Mouse (Mus musculus): ENCODE data around the gene Mfap1b. TPM values are rescaled to one million over a fixed set of nuclear protein-coding genes. Genes with fewer than 3 reads are reported as not detected.
"Not testable (repeated sequence)": the region's sequence is repeated elsewhere in the genome, so short reads cannot be mapped to it uniquely, and the experiment has no call there.

The Mfap1b gene
- polyA plus RNA-seq, 1 experiment: 2.0 TPM

DNA sequence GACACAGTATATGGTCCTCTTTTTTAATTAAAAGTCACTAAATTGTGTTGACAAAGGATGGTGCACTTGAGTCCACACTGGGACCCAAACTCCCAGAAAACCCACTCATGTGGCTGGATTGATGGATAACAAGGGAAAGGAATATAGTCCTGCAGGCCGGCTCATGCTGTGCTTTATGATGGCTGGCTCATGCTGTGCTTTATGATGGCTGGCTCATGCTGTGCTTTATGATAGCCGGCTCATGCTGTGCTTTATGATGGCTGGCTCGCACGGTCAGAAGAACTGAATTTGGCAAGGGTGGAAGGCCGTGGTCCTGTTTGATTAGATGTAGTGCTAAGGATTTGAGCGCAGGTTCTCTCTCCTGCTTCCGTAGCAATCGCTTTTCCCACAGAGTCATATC is 9.7 kb upstream of the Mfap1b start:
- 91% methylated on average over 8 of the region's 8 CpGs for WGBS
- no peak for DNase-seq (ENCODE audit: low read depth in 1 of 2, low spot score in 2 of 2)
- Histone ChIP-seq H3K4me3 (ENCODE audit: extremely low read depth, insufficient read depth, insufficient read length) (no peak overlapping the region), H3K36me3 (ENCODE audit: control insufficient read depth, insufficient read depth, low read length) (no peaks in the 10 kb centered on the region), H3K4me1 (ENCODE audit: control insufficient read depth, insufficient read depth, insufficient read length) (no peaks in the 10 kb centered on the region), H3K27ac (ENCODE audit: insufficient read depth, low read length) (no peak overlapping the region), H3K27me3 (ENCODE audit: control insufficient read depth, insufficient read depth, low read length) (no peaks in the 10 kb centered on the region)
- TF ChIP-seq POLR2A (IDR thresholded peaks at IDR 0.05; ENCODE audit: low read depth, low read length) (no peak), CTCF (IDR thresholded peaks at IDR 0.05; ENCODE audit: extremely low read depth, insufficient read depth, insufficient read length, insufficient replicate concordance) (no peak)

DNA sequence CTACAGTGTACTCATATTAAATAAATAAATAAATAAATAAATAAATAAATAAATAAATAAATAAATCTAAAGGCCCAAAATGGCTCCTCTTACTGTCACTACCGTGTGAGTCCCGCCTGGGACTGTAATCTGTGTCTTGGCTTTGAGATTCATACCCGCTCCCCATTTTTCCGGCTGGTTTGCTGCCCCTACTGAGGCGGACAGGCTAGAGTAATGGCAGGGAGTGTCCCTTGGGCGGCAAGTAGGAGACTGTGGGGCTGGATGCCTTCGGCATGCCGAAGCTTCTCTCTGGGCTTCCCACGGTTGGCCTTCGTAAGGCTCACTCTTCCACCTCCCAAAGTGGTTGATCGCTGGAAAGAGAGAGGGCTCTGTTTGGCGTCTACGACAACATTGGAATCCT is 7.0 kb upstream of the Mfap1b start:
- H3K36me3 ChIP-seq (ENCODE audit: control insufficient read depth, insufficient read depth, low read length); H3K4me1 ChIP-seq (ENCODE audit: control insufficient read depth, insufficient read depth, insufficient read length); H3K27me3 ChIP-seq (ENCODE audit: control insufficient read depth, insufficient read depth, low read length); H3K4me3 ChIP-seq (ENCODE audit: extremely low read depth, insufficient read depth, insufficient read length); H3K27ac ChIP-seq (ENCODE audit: insufficient read depth, low read length); DNase-seq (ENCODE audit: low read depth in 1 of 2, low spot score in 2 of 2): not testable (repeated sequence)
- 88% methylated on average over 13 of the region's 13 CpGs for WGBS

DNA sequence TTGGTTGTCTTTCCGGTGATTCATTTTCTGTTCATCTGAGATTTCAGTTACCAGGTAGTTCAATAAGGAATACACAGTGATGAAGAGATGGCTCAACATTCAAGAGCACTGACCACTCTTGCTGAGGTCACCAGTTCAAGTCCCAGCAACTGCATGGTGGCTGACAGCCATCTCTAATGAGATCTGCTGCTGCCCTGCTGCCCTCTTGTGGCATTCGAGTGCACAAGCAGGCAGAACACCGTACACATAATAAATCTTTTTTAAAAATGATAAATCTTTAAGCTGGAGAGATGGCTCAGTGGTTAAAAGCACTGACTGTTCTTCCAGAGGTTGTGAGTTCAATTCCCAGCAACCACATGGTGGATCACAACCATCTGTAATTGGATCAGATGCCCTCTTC is 6.6 kb upstream of the Mfap1b start:
- no peak overlapping the region for H3K27ac ChIP-seq (ENCODE audit: insufficient read depth, low read length)
- H3K4me3 ChIP-seq (ENCODE audit: extremely low read depth, insufficient read depth, insufficient read length): no peak overlapping the region
- no peaks in the 10 kb centered on the region for H3K36me3 ChIP-seq (ENCODE audit: control insufficient read depth, insufficient read depth, low read length)
- 44% methylated on average over 3 of the region's 3 CpGs for WGBS
- H3K4me1 ChIP-seq (ENCODE audit: control insufficient read depth, insufficient read depth, insufficient read length): no peaks in the 10 kb centered on the region
- DNase-seq (ENCODE audit: low read depth in 1 of 2, low spot score in 2 of 2): peak in 1 of 2 experiments; percentile 14
- H3K27me3 ChIP-seq (ENCODE audit: control insufficient read depth, insufficient read depth, low read length): no peaks in the 10 kb centered on the region
- TF ChIP-seq CTCF (IDR thresholded peaks at IDR 0.05; ENCODE audit: extremely low read depth, insufficient read depth, insufficient read length, insufficient replicate concordance): peak; percentile 51; the same call in 1 of the 2 replicates
- no peak for TF ChIP-seq POLR2A (IDR thresholded peaks at IDR 0.05; ENCODE audit: low read depth, low read length)

DNA sequence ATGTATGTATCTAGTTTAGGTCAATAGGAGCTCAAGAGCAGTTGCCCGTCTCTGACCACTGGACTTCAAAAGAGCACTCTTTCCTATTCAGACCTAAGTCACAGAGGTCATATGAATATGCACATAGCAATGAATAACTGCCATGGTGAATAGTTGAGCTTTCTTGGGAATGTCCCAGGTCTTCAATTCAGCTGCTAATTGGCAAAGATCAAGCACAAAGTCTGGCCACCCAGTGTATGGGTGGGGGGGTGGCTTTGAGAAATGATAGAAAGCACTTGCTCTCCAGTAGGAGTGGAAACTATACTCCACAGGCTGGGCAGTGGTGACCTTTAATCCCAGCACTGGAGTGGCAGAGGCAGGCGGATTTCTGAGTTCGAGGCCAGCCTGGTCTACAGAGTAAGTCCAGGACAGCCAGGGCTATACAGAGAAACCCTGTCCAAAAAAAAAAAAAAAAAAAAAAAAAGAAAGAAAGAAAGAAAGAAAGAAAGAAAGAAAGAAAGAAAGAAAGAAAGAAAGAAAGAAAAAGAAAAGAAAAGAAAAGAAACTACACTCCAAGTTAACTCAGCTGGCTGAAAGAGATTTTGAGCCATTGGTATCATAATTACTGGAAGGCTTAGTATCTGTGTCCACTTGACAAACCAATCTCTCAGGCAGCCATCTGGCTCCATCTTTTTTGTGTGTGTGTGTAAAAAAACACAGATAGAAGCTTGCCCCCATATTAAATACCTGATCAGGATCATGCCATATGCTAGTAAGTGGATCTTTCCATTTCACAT is 3.8 kb upstream of the Mfap1b start:
- Histone ChIP-seq H3K27me3 (ENCODE audit: control insufficient read depth, insufficient read depth, low read length) (no peaks in the 10 kb centered on the region), H3K36me3 (ENCODE audit: control insufficient read depth, insufficient read depth, low read length) (no peaks in the 10 kb centered on the region), H3K4me3 (ENCODE audit: extremely low read depth, insufficient read depth, insufficient read length) (no peak overlapping the region), H3K4me1 (ENCODE audit: control insufficient read depth, insufficient read depth, insufficient read length) (peaks cover 3% of the 10 kb centered on the region; the same call in 1 of the 2 replicates), H3K27ac (ENCODE audit: insufficient read depth, low read length) (no peak overlapping the region)
- WGBS: 91% methylated on average over 3 of the region's 3 CpGs
- TF ChIP-seq CTCF (IDR thresholded peaks at IDR 0.05; ENCODE audit: extremely low read depth, insufficient read depth, insufficient read length, insufficient replicate concordance) (no peak), POLR2A (IDR thresholded peaks at IDR 0.05; ENCODE audit: low read depth, low read length) (no peak)
- DNase-seq (ENCODE audit: low read depth in 1 of 2, low spot score in 2 of 2): no peak

DNA sequence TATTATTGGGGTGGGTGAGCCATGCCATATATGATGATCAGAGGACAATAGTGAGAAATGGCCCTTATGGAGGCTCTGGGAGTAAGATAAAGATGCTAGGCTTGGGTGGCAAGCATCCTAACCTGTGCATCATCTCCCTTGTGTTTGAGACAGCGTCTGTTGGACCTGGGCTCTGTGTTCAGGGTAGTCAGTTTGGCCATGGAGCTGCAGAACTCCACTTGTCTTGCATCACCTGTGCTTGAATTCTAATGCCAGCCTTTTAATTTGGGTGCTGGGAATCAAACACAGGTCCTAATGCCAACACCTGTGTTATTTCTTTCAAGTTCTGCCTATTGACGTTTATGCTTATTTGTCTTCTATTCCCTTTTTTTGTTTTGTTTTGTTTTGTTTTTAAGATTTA is 1.4 kb upstream of the Mfap1b start:
- 93% methylated on average over 2 of the region's 2 CpGs for WGBS
- H3K27me3 ChIP-seq (ENCODE audit: control insufficient read depth, insufficient read depth, low read length); H3K36me3 ChIP-seq (ENCODE audit: control insufficient read depth, insufficient read depth, low read length); H3K4me1 ChIP-seq (ENCODE audit: control insufficient read depth, insufficient read depth, insufficient read length); DNase-seq (ENCODE audit: low read depth in 1 of 2, low spot score in 2 of 2); H3K27ac ChIP-seq (ENCODE audit: insufficient read depth, low read length); H3K4me3 ChIP-seq (ENCODE audit: extremely low read depth, insufficient read depth, insufficient read length): not testable (repeated sequence)

DNA sequence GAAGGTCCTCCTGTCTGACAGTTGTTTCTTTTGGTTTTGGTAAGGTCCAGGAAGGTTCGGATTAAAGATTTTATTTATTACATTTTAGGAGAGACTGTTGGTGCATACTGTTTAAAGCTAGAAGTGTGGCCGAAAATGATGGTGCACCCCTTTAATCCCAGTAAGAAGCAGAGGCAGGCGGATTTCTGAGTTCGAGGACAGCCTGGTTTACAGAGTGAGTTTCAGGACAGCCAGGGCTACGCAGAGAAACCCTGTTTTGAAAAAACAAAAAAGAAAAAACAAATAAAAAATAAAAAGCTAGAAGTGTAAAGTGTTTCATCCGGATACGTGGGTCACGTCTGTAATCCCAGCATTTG is 291 bp upstream of the Mfap1b start:
- TF ChIP-seq CTCF (IDR thresholded peaks at IDR 0.05; ENCODE audit: extremely low read depth, insufficient read depth, insufficient read length, insufficient replicate concordance): no peak
- Histone ChIP-seq H3K36me3 (ENCODE audit: control insufficient read depth, insufficient read depth, low read length) (no peaks in the 10 kb centered on the region), H3K4me1 (ENCODE audit: control insufficient read depth, insufficient read depth, insufficient read length) (peaks cover 3% of the 10 kb centered on the region; the same call in 1 of the 2 replicates), H3K4me3 (ENCODE audit: extremely low read depth, insufficient read depth, insufficient read length) (peak overlapping the region; percentile 70), H3K27ac (ENCODE audit: insufficient read depth, low read length) (no peak overlapping the region), H3K27me3 (ENCODE audit: control insufficient read depth, insufficient read depth, low read length) (no peaks in the 10 kb centered on the region)
- WGBS: 27% methylated on average over 8 of the region's 8 CpGs
- no peak for DNase-seq (ENCODE audit: low read depth in 1 of 2, low spot score in 2 of 2)

DNA sequence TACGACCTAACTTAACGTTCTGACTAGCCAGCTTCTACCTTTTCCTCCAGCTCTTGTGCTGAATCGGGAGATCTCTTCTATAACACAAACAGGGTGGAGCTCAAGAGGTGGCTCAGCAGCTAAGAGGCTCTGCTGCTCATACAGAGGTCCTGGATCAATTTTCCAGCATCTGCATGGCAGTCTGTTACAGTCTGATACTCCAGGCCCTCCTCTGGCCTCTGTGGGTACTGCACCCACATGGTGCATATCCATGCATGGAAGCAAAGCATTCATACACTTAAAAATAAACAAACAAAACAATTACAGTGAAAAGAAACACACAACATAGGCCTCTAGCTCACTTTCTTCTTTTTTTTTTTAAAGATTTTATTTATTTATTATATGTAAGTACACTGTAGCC is 1.1 kb downstream of the Mfap1b start:
- H3K27me3 ChIP-seq (ENCODE audit: control insufficient read depth, insufficient read depth, low read length); DNase-seq (ENCODE audit: low read depth in 1 of 2, low spot score in 2 of 2); H3K27ac ChIP-seq (ENCODE audit: insufficient read depth, low read length); H3K4me1 ChIP-seq (ENCODE audit: control insufficient read depth, insufficient read depth, insufficient read length); H3K36me3 ChIP-seq (ENCODE audit: control insufficient read depth, insufficient read depth, low read length); H3K4me3 ChIP-seq (ENCODE audit: extremely low read depth, insufficient read depth, insufficient read length): not testable (repeated sequence)
- 94% methylated on average over 3 of the region's 3 CpGs for WGBS

DNA sequence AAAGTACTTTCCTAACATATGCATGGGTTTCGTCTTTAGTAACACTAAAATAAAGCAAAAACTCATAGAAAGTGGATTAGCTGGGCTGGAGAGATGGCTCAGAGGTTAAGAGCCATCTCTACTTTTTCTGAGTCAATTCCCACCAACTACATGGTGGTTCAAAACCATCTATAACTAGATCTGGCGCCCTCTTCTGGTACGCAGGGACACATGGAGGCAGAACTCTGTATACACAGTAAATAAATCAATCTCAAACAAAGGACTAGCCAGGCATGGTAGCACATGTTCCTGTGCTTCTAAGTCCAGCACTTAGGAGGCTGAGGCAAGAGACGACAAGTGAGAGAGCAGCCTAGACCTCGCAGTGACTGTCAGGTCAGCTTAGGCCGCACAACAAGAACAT is 4.9 kb downstream of the Mfap1b start:
- H3K4me1 ChIP-seq (ENCODE audit: control insufficient read depth, insufficient read depth, insufficient read length); DNase-seq (ENCODE audit: low read depth in 1 of 2, low spot score in 2 of 2); H3K27me3 ChIP-seq (ENCODE audit: control insufficient read depth, insufficient read depth, low read length); H3K36me3 ChIP-seq (ENCODE audit: control insufficient read depth, insufficient read depth, low read length); H3K4me3 ChIP-seq (ENCODE audit: extremely low read depth, insufficient read depth, insufficient read length); H3K27ac ChIP-seq (ENCODE audit: insufficient read depth, low read length): not testable (repeated sequence)
- 83% methylated on average over 2 of the region's 6 CpGs for WGBS
